Mouse (Mus musculus) liver, embryonic 15.5 days (tissue): ENCODE results near the gene Per1. TPM values are rescaled to one million over a fixed set of nuclear protein-coding genes. Genes with fewer than 3 reads are reported as not detected.

Experiments used
- ATAC-seq: fragments of 200-750 bp; cut with Nextera tagmentation; 2 replicates; pipeline ENCODE4 v1.8.0; 2017; ENCODE audit warnings: moderate number of reproducible peaks, mild to moderate bottlenecking, moderate library complexity; ENCODE audit not compliant: insufficient read depth
- H3K27ac ChIP-seq: fragments of 300-500 bp; sonication (generic); replicated peaks from 2 replicates; pipeline ENCODE4 v1.5.1; 2015; ENCODE audit warnings: mild to moderate bottlenecking, inconsistent platforms
- H3K27me3 ChIP-seq: fragments of 300-500 bp; sonication (generic); 2 replicates; pipeline ENCODE4 v1.6.1; 2015; ENCODE audit warnings: mild to moderate bottlenecking, inconsistent platforms
- H3K36me3 ChIP-seq: fragments of 300-500 bp; sonication (generic); replicated peaks from 2 replicates; pipeline ENCODE4 v1.6.1; 2015; ENCODE audit warnings: moderate library complexity, mild to moderate bottlenecking, inconsistent platforms
- H3K4me1 ChIP-seq: fragments of 300-500 bp; sonication (generic); replicated peaks from 2 replicates; pipeline ENCODE4 v1.6.1; 2015; ENCODE audit warnings: inconsistent platforms
- H3K4me2 ChIP-seq: fragments of 300-500 bp; sonication (generic); 2 replicates; pipeline ENCODE4 v1.6.1; 2015; ENCODE audit warnings: moderate library complexity, mild to moderate bottlenecking, inconsistent platforms
- H3K4me3 ChIP-seq: fragments of 300-500 bp; sonication (generic); replicated peaks from 2 replicates; pipeline ENCODE4 v1.5.1; 2015; ENCODE audit warnings: mild to moderate bottlenecking, inconsistent platforms
- H3K9ac ChIP-seq: fragments of 300-500 bp; sonication (generic); 2 replicates; pipeline ENCODE4 v1.6.1; 2015; ENCODE audit warnings: moderate library complexity, mild to moderate bottlenecking, inconsistent platforms
- H3K9me3 ChIP-seq: fragments of 300-500 bp; sonication (generic); replicated peaks from 2 replicates; pipeline ENCODE4 v1.6.1; 2016; ENCODE audit warnings: inconsistent platforms
- WGBS: fragments of 180-500 bp; shearing (Covaris S2); methylation state at CpG from one replicate; pipeline ENCODE4 v1.1.7; 2015; ENCODE audit warnings: mixed read lengths; ENCODE audit not compliant: insufficient replicate concordance; 5-methylcytosine and 5-hydroxymethylcytosine counted together
- polyA plus RNA-seq: library from polyadenylated mRNA; unstranded; fragments of >200 nt; fragmentation: Nextera tagmentation; extraction: Ambion mirVana; gene quantifications from 2 replicates; pipeline ENCODE4 v1.2.1, GENCODE M21; 2015

Per1 gene
- polyA plus RNA-seq, 1 experiment from 2014 or later: 7.6 TPM

- H3K9ac ChIP-seq: peak overlapping the region; percentile 60; the same call in 1 of the 2 replicates
- H3K4me1 ChIP-seq: peaks cover 58% of the 10 kb centered on the region
- no peaks in the 10 kb centered on the region for H3K9me3 ChIP-seq
- no peaks in the 10 kb centered on the region for H3K36me3 ChIP-seq
- H3K27me3 ChIP-seq: no peaks in the 10 kb centered on the region
- peak overlapping the region; percentile 90 for H3K27ac ChIP-seq
- no peak for ATAC-seq
- no peak overlapping the region for H3K4me3 ChIP-seq
- 46% methylated on average over 6 of the region's 6 CpGs for WGBS
- H3K4me2 ChIP-seq: 0 out of 2 replicates have a peak overlapping the region, but pooled peaks have one; percentile 1
Observed at GRCm38 (mm10) chr11:69073951-69074775, 20.9 kb upstream of the Per1 start.

GRCm38 (mm10) chr11:69074776-69075069 lies 20.3 kb upstream of the Per1 start:
- H3K36me3 ChIP-seq: no peaks in the 10 kb centered on the region
- H3K27ac ChIP-seq: peak overlapping the region; percentile 90
- peaks cover 54% of the 10 kb centered on the region for H3K4me1 ChIP-seq
- 52% methylated on average over 2 of the region's 2 CpGs for WGBS
- H3K27me3 ChIP-seq: no peaks in the 10 kb centered on the region
- no peaks in the 10 kb centered on the region for H3K9me3 ChIP-seq
- H3K9ac ChIP-seq: peak overlapping the region; percentile 60; the same call in 1 of the 2 replicates
- ATAC-seq: no peak
- H3K4me2 ChIP-seq: 0 out of 2 replicates have a peak overlapping the region, but pooled peaks have one; percentile 1
- no peak overlapping the region for H3K4me3 ChIP-seq

GRCm38 (mm10) chr11:69075764-69076479 lies 19.1 kb upstream of the Per1 start:
- no peak overlapping the region for H3K27ac ChIP-seq
- no peak for ATAC-seq
- no peaks in the 10 kb centered on the region for H3K27me3 ChIP-seq
- H3K4me3 ChIP-seq: no peak overlapping the region
- H3K9me3 ChIP-seq: no peaks in the 10 kb centered on the region
- no peak overlapping the region for H3K4me2 ChIP-seq
- no peak overlapping the region for H3K9ac ChIP-seq
- peaks cover 49% of the 10 kb centered on the region for H3K4me1 ChIP-seq
- 39% methylated on average over 9 of the region's 9 CpGs for WGBS
- no peaks in the 10 kb centered on the region for H3K36me3 ChIP-seq

GRCm38 (mm10) chr11:69076572-69076971 lies 18.4 kb upstream of the Per1 start:
- no peak for ATAC-seq
- Histone ChIP-seq H3K36me3 (no peaks in the 10 kb centered on the region), H3K4me2 (no peak overlapping the region), H3K9ac (no peak overlapping the region), H3K4me3 (no peak overlapping the region), H3K27me3 (no peaks in the 10 kb centered on the region; the same call in 1 of the 2 replicates), H3K4me1 (peaks cover 42% of the 10 kb centered on the region), H3K9me3 (no peaks in the 10 kb centered on the region), H3K27ac (no peak overlapping the region)
- WGBS: 68% methylated on average over 5 of the region's 5 CpGs

GRCm38 (mm10) chr11:69077316-69077715 lies 17.7 kb upstream of the Per1 start:
- H3K4me2 ChIP-seq: no peak overlapping the region
- no peak overlapping the region for H3K27ac ChIP-seq
- H3K4me3 ChIP-seq: no peak overlapping the region
- ATAC-seq: no peak
- WGBS: 74% methylated on average over 9 of the region's 9 CpGs
- no peaks in the 10 kb centered on the region; the same call in 1 of the 2 replicates for H3K27me3 ChIP-seq
- no peaks in the 10 kb centered on the region for H3K36me3 ChIP-seq
- peaks cover 35% of the 10 kb centered on the region for H3K4me1 ChIP-seq
- H3K9me3 ChIP-seq: no peaks in the 10 kb centered on the region
- H3K9ac ChIP-seq: no peak overlapping the region; the same call in 1 of the 2 replicates

GRCm38 (mm10) chr11:69078041-69078440 lies 17.0 kb upstream of the Per1 start:
- H3K9ac ChIP-seq: no peak overlapping the region
- H3K27ac ChIP-seq: no peak overlapping the region
- peaks cover 29% of the 10 kb centered on the region for H3K4me1 ChIP-seq
- H3K36me3 ChIP-seq: no peaks in the 10 kb centered on the region
- no peak overlapping the region for H3K4me2 ChIP-seq
- WGBS: 70% methylated on average over 6 of the region's 6 CpGs
- no peak for ATAC-seq
- no peak overlapping the region for H3K4me3 ChIP-seq
- no peaks in the 10 kb centered on the region for H3K9me3 ChIP-seq
- peaks cover 6% of the 10 kb centered on the region; the same call in 1 of the 2 replicates for H3K27me3 ChIP-seq

GRCm38 (mm10) chr11:69078805-69079438 lies 16.1 kb upstream of the Per1 start:
- WGBS: 45% methylated on average over 5 of the region's 5 CpGs
- no peak overlapping the region for H3K27ac ChIP-seq
- ATAC-seq: 0 out of 2 replicates have a peak, but pooled peaks have one; percentile 36

GRCm38 (mm10) chr11:69080102-69080854 lies 14.7 kb upstream of the Per1 start:
- WGBS: 68% methylated on average over 15 of the region's 15 CpGs
- Histone ChIP-seq H3K4me2 (no peak overlapping the region), H3K27ac (no peak overlapping the region), H3K9ac (no peak overlapping the region), H3K36me3 (no peaks in the 10 kb centered on the region), H3K4me1 (peaks cover 8% of the 10 kb centered on the region; the same call in 1 of the 2 replicates), H3K27me3 (peaks cover 6% of the 10 kb centered on the region; the same call in 1 of the 2 replicates), H3K9me3 (no peaks in the 10 kb centered on the region), H3K4me3 (no peak overlapping the region)
- ATAC-seq: no peak

More at GRCm38 (mm10) chr11:69078805-69079438, 16.1 kb upstream of the Per1 start:
- Histone ChIP-seq H3K9ac (no peak overlapping the region), H3K4me1 (peaks cover 20% of the 10 kb centered on the region), H3K4me2 (no peak overlapping the region), H3K27me3 (peaks cover 6% of the 10 kb centered on the region; the same call in 1 of the 2 replicates), H3K4me3 (no peak overlapping the region), H3K36me3 (no peaks in the 10 kb centered on the region), H3K9me3 (no peaks in the 10 kb centered on the region)

- Histone ChIP-seq H3K4me1 (peaks cover 7% of the 10 kb centered on the region; the same call in 1 of the 2 replicates), H3K4me3 (no peak overlapping the region), H3K27me3 (peaks cover 6% of the 10 kb centered on the region; the same call in 1 of the 2 replicates), H3K36me3 (no peaks in the 10 kb centered on the region), H3K9ac (no peak overlapping the region), H3K4me2 (no peak overlapping the region), H3K27ac (no peak overlapping the region), H3K9me3 (no peaks in the 10 kb centered on the region)
- ATAC-seq: no peak
- 71% methylated on average over 8 of the region's 8 CpGs for WGBS
Observed at GRCm38 (mm10) chr11:69080855-69081222, 14.2 kb upstream of the Per1 start.

GRCm38 (mm10) chr11:69081613-69082012 lies 13.4 kb upstream of the Per1 start:
- peaks cover 6% of the 10 kb centered on the region; the same call in 1 of the 2 replicates for H3K4me1 ChIP-seq
- H3K9ac ChIP-seq: no peak overlapping the region
- H3K9me3 ChIP-seq: no peaks in the 10 kb centered on the region
- no peak for ATAC-seq
- peaks cover 6% of the 10 kb centered on the region; the same call in 1 of the 2 replicates for H3K27me3 ChIP-seq
- H3K4me3 ChIP-seq: no peak overlapping the region
- no peak overlapping the region for H3K27ac ChIP-seq
- 82% methylated on average over 7 of the region's 7 CpGs for WGBS
- no peaks in the 10 kb centered on the region for H3K36me3 ChIP-seq
- no peak overlapping the region for H3K4me2 ChIP-seq
